Mouse (Mus musculus): ENCODE measurements at regions not wholly inside any gene's neighbourhood (a gene's known extent, or its start where the extent isn't known, plus 50 kb on each side); places are given as distances from the start of the nearest gene placed in this dataset.

DNA sequence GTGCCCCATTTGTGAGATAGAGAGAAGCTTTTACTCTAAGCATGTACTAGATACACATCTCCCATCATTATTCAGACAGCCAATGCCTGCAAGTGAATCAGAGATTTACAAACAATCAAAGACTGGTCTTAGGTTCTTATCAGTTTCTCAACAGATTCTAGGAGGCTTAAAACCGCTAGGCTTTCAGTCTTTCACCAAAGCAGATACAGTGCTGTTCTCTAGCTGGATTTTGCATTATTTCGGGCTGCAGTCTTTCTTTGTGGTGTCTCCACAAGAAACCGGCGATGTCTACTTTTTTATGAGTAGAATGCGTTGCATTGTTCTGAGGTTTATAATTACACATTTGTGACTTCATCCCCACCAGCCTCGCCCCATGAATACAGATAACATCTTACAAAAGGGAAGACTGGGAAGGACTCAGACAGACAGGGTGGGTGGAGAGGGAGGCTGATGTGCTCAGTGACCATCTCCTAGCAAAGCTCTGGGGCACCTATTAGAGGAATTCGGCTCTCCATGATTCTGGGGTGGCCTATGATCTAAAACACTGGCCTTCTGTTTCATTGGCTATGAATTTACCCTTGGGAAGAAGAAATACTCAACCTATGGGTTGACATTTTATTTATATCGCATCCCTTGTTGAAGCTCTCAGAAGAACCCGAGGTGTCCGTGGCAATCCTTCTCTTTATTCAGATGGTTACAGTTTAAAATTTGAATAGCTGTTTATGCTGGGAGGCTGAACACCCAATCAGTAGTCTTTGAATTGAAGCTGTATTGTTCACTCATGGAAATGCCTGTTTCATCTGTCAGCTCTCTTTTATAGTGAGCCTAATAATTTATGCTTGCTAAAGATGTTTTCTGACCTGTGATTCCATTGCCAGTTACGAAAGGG is 343.8 kb downstream of the Tmem161b start:
- no peak for TF ChIP-seq FLI1 (IDR thresholded peaks at IDR 0.05; ENCODE audit: low read length)
- TF ChIP-seq GATA1 (IDR thresholded peaks at IDR 0.05; ENCODE audit: borderline replicate concordance, low read length), result no peak
- Histone ChIP-seq H3K4me1 (no peaks in the 10 kb centered on the region), H3K36me3 (replicated peaks; ENCODE audit: low read length) (no peaks in the 10 kb centered on the region), H3K27me3 (replicated peaks) (no peaks in the 10 kb centered on the region), H3K9me3 (no peaks in the 10 kb centered on the region), H3K4me3 (replicated peaks) (no peak overlapping the region)

DNA sequence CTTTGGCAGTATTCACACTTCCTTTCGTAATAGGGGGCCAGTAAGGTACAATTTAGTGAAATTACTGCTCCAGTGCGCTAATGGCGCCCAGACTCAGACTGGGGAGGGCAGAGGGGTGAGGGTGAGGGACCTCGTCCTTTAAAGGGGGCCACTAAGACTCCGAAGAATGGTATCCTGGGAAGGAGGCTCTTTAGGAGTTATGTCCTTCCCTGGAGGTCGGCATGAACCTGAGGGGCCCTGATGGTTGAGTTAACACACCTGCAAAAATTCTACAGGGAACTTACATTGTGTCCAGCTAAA is 344.4 kb downstream of the Tmem161b start:
- Histone ChIP-seq H3K27me3 (replicated peaks) (no peaks in the 10 kb centered on the region), H3K9me3 (no peaks in the 10 kb centered on the region), H3K36me3 (replicated peaks; ENCODE audit: low read length) (no peaks in the 10 kb centered on the region), H3K4me1 (no peaks in the 10 kb centered on the region), H3K4me3 (replicated peaks) (no peak overlapping the region)
- TF ChIP-seq GATA1 (IDR thresholded peaks at IDR 0.05; ENCODE audit: borderline replicate concordance, low read length), result no peak
- no peak for TF ChIP-seq FLI1 (IDR thresholded peaks at IDR 0.05; ENCODE audit: low read length)

DNA sequence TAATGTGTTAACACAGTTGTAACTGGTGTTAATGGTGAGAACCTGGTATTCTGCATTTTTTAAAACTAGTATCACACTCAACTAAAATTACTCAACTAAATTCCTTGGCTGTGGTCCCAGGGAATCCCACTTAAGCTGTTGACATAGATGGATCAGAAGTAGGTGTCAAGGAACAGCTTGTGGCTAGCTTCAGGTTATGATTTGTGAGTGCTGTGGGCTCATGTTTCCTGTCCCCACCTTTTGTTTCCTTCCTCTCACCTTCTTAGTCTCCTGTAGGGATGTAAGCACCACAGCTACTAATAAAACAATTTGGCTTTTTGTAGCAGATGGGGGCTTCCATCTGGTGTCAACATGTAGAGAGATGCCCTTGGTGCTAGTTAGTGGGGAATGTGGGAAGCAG is 347.3 kb downstream of the Tmem161b start:
- TF ChIP-seq FLI1 (IDR thresholded peaks at IDR 0.05; ENCODE audit: low read length) (no peak), GATA1 (IDR thresholded peaks at IDR 0.05; ENCODE audit: borderline replicate concordance, low read length) (no peak)

DNA sequence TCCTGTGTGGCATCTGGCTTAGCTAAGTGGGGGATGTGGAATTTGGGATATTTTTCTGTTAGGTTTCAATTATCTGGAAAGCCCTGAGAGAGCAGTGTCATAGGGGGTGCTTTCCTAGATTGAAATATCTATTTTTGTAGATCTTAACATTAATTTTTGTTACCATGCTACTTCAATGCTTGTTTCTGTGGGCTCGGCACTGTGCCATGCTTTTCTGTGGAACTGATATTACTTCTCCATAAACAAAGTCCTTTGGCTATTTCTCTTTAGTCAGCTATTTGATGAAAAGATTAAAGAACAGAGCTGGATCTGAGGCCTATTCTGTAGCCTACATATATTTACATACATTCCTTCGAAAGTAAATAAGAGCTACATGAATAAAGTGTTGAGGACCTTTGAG is 348.1 kb downstream of the Tmem161b start:
- no peak overlapping the region for H3K4me3 ChIP-seq (replicated peaks)
- H3K36me3 ChIP-seq (replicated peaks; ENCODE audit: low read length), result no peaks in the 10 kb centered on the region
- H3K27me3 ChIP-seq (replicated peaks), result no peaks in the 10 kb centered on the region
- no peaks in the 10 kb centered on the region for H3K4me1 ChIP-seq
- H3K9me3 ChIP-seq, result no peaks in the 10 kb centered on the region
- TF ChIP-seq GATA1 (IDR thresholded peaks at IDR 0.05; ENCODE audit: borderline replicate concordance, low read length), result no peak
- no peak for TF ChIP-seq FLI1 (IDR thresholded peaks at IDR 0.05; ENCODE audit: low read length)

More for the DNA sequence above, 347.3 kb downstream of the Tmem161b start:
- Histone ChIP-seq H3K36me3 (replicated peaks; ENCODE audit: low read length) (no peaks in the 10 kb centered on the region), H3K27me3 (replicated peaks) (no peaks in the 10 kb centered on the region), H3K4me3 (replicated peaks) (no peak overlapping the region), H3K4me1 (no peaks in the 10 kb centered on the region), H3K9me3 (no peaks in the 10 kb centered on the region)

DNA sequence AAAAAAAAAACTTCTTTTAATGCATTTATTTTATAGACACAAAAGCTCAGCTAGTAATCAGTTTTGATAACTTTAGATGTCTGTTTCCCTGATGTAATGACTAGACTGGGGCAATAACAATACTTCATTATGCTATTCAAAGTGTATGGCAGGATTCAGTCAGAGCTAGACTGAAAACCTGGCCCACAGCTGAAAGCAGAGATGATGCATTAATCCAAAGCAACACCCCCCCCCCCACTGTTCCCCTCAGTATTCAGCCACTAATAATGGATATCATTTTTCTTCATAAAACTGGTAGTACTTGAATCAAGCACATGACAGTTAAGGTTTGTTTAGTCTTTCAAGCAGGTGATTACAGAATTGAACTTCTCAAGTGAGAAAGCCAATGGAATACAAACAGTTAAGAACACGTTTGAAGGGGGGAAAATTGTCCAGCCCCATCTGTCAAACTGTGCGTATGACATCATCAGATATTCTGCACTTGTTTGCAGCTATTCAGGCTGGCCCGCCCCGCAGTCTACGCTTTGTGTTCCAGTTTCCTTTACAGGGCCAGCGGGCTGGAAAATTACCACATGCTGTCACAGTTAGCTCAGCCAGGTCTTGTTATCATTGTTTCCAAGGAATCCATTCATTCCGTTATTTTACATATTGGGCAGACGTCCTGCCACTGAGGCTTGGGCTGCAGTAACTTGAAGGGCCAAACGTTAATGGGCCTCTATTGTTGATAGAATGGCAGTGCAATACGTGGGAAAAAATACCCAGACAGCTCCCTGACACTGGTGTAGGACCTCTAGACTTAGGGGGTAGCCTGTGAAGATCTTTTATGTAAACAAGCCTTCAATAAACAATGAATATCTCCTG is 349.1 kb downstream of the Tmem161b start:
- H3K36me3 ChIP-seq (replicated peaks; ENCODE audit: low read length), result no peaks in the 10 kb centered on the region
- no peaks in the 10 kb centered on the region for H3K27me3 ChIP-seq (replicated peaks)
- no peaks in the 10 kb centered on the region for H3K4me1 ChIP-seq
- H3K9me3 ChIP-seq, result 0 out of 2 replicates have a peak, but pooled peaks cover 2% of the 10 kb centered on the region
- no peak overlapping the region for H3K4me3 ChIP-seq (replicated peaks)
- no peak for TF ChIP-seq GATA1 (IDR thresholded peaks at IDR 0.05; ENCODE audit: borderline replicate concordance, low read length)

DNA sequence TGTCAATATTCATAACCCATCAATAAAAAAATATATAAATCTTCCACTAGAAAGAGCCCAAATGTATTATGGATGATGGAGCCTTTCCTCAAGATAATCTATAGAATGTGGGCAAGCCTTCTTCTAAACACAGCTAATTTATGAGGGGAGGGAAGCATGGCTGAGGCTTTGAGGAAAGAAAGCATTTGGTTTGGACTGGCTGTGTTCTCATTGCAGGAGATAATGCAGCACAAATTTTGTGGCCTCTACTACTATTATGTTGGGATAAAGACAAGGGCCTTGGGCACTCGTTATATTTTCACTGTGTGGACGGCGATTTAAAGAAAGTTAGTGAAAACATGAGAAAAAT is 349.7 kb downstream of the Tmem161b start:
- no peaks in the 10 kb centered on the region for H3K4me1 ChIP-seq
- H3K4me3 ChIP-seq (replicated peaks), result no peak overlapping the region
- TF ChIP-seq FLI1 (IDR thresholded peaks at IDR 0.05; ENCODE audit: low read length), result no peak
- no peak for TF ChIP-seq GATA1 (IDR thresholded peaks at IDR 0.05; ENCODE audit: borderline replicate concordance, low read length)
- 0 out of 2 replicates have a peak, but pooled peaks cover 4% of the 10 kb centered on the region for H3K9me3 ChIP-seq
- H3K36me3 ChIP-seq (replicated peaks; ENCODE audit: low read length), result no peaks in the 10 kb centered on the region
- H3K27me3 ChIP-seq (replicated peaks), result no peaks in the 10 kb centered on the region

DNA sequence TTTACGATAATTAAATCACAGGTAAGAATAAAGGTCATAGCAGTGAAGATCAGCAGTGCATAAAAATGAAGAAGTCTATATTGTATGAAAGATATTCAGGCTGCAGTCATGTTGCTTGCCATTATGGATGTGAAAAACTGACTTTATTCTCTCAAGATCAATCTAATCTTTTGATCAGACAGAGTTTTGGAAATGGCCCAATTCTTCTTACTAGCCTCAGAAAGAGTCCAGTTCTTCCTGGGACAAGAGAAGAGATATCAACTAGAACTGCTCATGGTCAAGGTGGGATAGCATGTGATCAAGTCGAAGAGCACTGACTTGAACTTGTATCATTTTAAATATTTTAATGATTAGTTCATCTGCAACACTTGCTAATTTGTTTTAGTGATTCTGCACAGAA is 350.1 kb downstream of the Tmem161b start:
- H3K9me3 ChIP-seq, result 0 out of 2 replicates have a peak, but pooled peaks cover 4% of the 10 kb centered on the region

DNA sequence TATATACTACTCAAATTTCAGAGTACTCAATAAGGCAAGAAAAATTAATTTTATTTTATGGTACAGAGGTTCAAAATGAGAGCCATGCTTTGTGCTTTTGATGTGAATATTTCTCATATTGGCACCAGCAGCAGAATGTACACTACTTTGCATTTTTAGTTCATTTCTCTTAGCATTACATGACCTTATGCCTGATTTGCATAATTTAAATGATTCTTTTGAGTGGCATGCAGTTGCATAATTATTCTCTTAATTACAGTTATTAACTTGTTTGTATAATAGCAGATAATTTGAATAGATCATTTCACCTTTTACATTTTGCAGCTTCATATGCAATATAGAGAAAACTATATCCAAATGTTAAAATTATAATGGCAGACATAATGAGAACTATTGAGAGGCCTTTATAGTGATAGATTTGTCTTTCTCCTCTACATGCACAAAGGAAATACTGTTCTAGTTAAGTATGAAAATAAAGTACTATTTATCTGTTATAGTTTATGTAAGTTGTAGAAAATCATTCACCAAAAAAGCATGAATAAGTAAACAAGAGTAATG is 374.6 kb downstream of the Tmem161b start:
- H3K4me1 ChIP-seq, result no peaks in the 10 kb centered on the region
- TF ChIP-seq FLI1 (IDR thresholded peaks at IDR 0.05; ENCODE audit: low read length), result no peak
- TF ChIP-seq GATA1 (IDR thresholded peaks at IDR 0.05; ENCODE audit: borderline replicate concordance, low read length), result no peak
- H3K27me3 ChIP-seq (replicated peaks), result no peaks in the 10 kb centered on the region

More for the DNA sequence above, 350.1 kb downstream of the Tmem161b start:
- Histone ChIP-seq H3K27me3 (replicated peaks) (no peaks in the 10 kb centered on the region), H3K36me3 (replicated peaks; ENCODE audit: low read length) (no peaks in the 10 kb centered on the region), H3K4me3 (replicated peaks) (no peak overlapping the region), H3K4me1 (no peaks in the 10 kb centered on the region)
- TF ChIP-seq GATA1 (IDR thresholded peaks at IDR 0.05; ENCODE audit: borderline replicate concordance, low read length) (no peak), FLI1 (IDR thresholded peaks at IDR 0.05; ENCODE audit: low read length) (no peak)

DNA sequence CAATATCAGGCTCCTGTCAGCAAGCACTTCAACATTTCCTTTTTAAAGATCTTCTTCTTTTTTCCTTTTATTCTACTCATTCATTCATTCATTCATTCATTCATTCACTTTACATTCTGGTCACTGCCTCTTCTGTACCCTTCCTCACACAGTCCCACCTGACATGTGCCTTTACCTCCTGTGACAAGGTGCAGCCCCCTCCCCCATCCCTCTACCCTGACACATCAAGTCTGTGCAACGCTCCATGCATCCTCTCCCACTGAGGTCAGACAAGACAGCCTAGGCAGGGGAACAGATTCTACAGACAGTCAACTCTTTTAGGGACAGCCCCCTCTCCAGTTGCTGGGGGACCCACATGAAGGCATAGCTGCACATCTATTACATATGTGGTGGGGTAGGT is 380.5 kb downstream of the Tmem161b start:
- no peak overlapping the region for H3K4me3 ChIP-seq (replicated peaks)
- peaks cover 5% of the 10 kb centered on the region; the same call in 1 of the 2 replicates for H3K4me1 ChIP-seq
- no peaks in the 10 kb centered on the region for H3K27me3 ChIP-seq (replicated peaks)
- TF ChIP-seq GATA1 (IDR thresholded peaks at IDR 0.05; ENCODE audit: borderline replicate concordance, low read length), result no peak
- TF ChIP-seq FLI1 (IDR thresholded peaks at IDR 0.05; ENCODE audit: low read length), result no peak
- H3K36me3 ChIP-seq (replicated peaks; ENCODE audit: low read length), result no peaks in the 10 kb centered on the region
- peaks cover 8% of the 10 kb centered on the region; the same call in 1 of the 2 replicates for H3K9me3 ChIP-seq

More for the DNA sequence above, 374.6 kb downstream of the Tmem161b start:
- Histone ChIP-seq H3K4me3 (replicated peaks) (no peak overlapping the region), H3K36me3 (replicated peaks; ENCODE audit: low read length) (no peaks in the 10 kb centered on the region), H3K9me3 (no peaks in the 10 kb centered on the region)

Data from megakaryocyte, embryonic 14.5 days (primary cell).